Mouse (Mus musculus) heart, adult 2 months (tissue): ENCODE data around the gene Nfkbiz. TPM values are rescaled to one million over a fixed set of nuclear protein-coding genes. Genes with fewer than 3 reads are reported as not detected.

Source experiments
- DNase-seq, 2 experiments: peaks; one replicate each; pipeline ENCODE4 v3.0.0; 2021
- H3K27ac ChIP-seq: fragments of 200-600 bp; 2 replicates; pipeline ENCODE4 v1.8.1; 2022
- H3K27me3 ChIP-seq: fragments of 200-500 bp; 2 replicates; pipeline ENCODE4 v1.6.1; 2012; ENCODE audit warnings: mild to moderate bottlenecking, low read length, inconsistent platforms, mixed read lengths; ENCODE audit not compliant: control insufficient read depth, insufficient read depth
- H3K36me3 ChIP-seq: fragments of 200-500 bp; 2 replicates; pipeline ENCODE4 v1.6.1; 2012; ENCODE audit warnings: low read length, inconsistent platforms; ENCODE audit not compliant: control insufficient read depth, insufficient read depth
- H3K4me1 ChIP-seq: fragments of 200-500 bp; 2 replicates; pipeline ENCODE4 v1.6.1; 2011; ENCODE audit warnings: low read length; ENCODE audit not compliant: control insufficient read depth, insufficient read depth
- H3K4me3 ChIP-seq: fragments of 200-600 bp; 2 replicates; pipeline ENCODE4 v1.8.1; 2022
- H3K79me2 ChIP-seq: fragments of 200-500 bp; replicated peaks from 2 replicates; pipeline ENCODE4 v1.6.1; 2012; ENCODE audit warnings: mild to moderate bottlenecking, inconsistent platforms, low read length, moderate library complexity, mixed read lengths; ENCODE audit not compliant: control insufficient read depth, insufficient read depth
- H3K9ac ChIP-seq: fragments of 200-500 bp; 2 replicates; pipeline ENCODE4 v1.6.1; 2012; ENCODE audit warnings: low read depth, mild to moderate bottlenecking, control low read depth, inconsistent platforms, low read length, mixed read lengths
- CTCF ChIP-seq: fragments of 200-600 bp; IDR thresholded peaks from 2 replicates; pipeline ENCODE4 v1.8.1; 2022; ENCODE audit warnings: antibody characterized with exemption, mild to moderate bottlenecking, moderate library complexity
- EP300 ChIP-seq: fragments of 200-500 bp; IDR thresholded peaks from 2 replicates; pipeline ENCODE4 v1.6.1; 2011; ENCODE audit warnings: low read depth, low read length, control low read depth; ENCODE audit not compliant: insufficient read depth
- POLR2A ChIP-seq: fragments of 200-500 bp; IDR thresholded peaks from 2 replicates; pipeline ENCODE4 v1.6.1; 2011; ENCODE audit warnings: mild to moderate bottlenecking, low read depth, low read length, control low read depth; ENCODE audit not compliant: insufficient read depth
- WGBS: fragments of 180-500 bp; shearing (Covaris S2); methylation state at CpG from one replicate; pipeline ENCODE4 v1.1.7; 2018; 5-methylcytosine and 5-hydroxymethylcytosine counted together
- intact Hi-C: fragments of 180-260 bp; cut with DNase I; formaldehyde crosslinking; loops from one replicate; pipeline ENCODE4 v1.15.1; 2025
- polyA plus RNA-seq: library from polyadenylated mRNA; depleted of rRNA; stranded (reverse); fragments of >200 nt; gene quantifications from 2 replicates; pipeline ENCODE4 v1.2.3, GENCODE M21; 2012
- total RNA-seq, 2 experiments: library from RNA; stranded (reverse); gene quantifications; 2 replicates each; pipeline ENCODE4 v1.2.3; 2021

Nfkbiz gene
- total and polyA plus RNA-seq, 3 experiments: 2.1 to 3.4 (median 2.3) TPM

GRCm38 (mm10) chr16:55815466-55815865 lies 23.2 kb downstream of the Nfkbiz start:
- no peak overlapping the region for H3K9ac ChIP-seq
- no peak overlapping the region for H3K4me3 ChIP-seq
- WGBS: 90% methylated on average over 14 of the region's 14 CpGs
- peaks cover 19% of the 10 kb centered on the region for H3K36me3 ChIP-seq
- peaks cover 2% of the 10 kb centered on the region; the same call in 1 of the 2 replicates for H3K79me2 ChIP-seq
- H3K27me3 ChIP-seq: no peaks in the 10 kb centered on the region
- no peak for TF ChIP-seq EP300
- no peak for TF ChIP-seq CTCF
- TF ChIP-seq POLR2A: no peak
- H3K4me1 ChIP-seq: peaks cover 1% of the 10 kb centered on the region; the same call in 1 of the 2 replicates
- DNase-seq: no peak
- intact Hi-C loops: no loop called here
- H3K27ac ChIP-seq: no peak overlapping the region

- Histone ChIP-seq H3K4me3 (no peak overlapping the region), H3K27ac (no peak overlapping the region), H3K4me1 (peaks cover 1% of the 10 kb centered on the region; the same call in 1 of the 2 replicates), H3K36me3 (peaks cover 19% of the 10 kb centered on the region), H3K79me2 (peaks cover 2% of the 10 kb centered on the region; the same call in 1 of the 2 replicates), H3K27me3 (no peaks in the 10 kb centered on the region), H3K9ac (no peak overlapping the region)
- no peak for TF ChIP-seq POLR2A
- TF ChIP-seq CTCF: no peak
- 88% methylated on average over 6 of the region's 6 CpGs for WGBS
- intact Hi-C loops: no loop called here
- no peak for DNase-seq
Measured at GRCm38 (mm10) chr16:55814686-55815085, 24.0 kb downstream of the Nfkbiz start.

GRCm38 (mm10) chr16:55813916-55814315 lies 24.8 kb downstream of the Nfkbiz start:
- peaks cover 1% of the 10 kb centered on the region; the same call in 1 of the 2 replicates for H3K4me1 ChIP-seq
- no peak overlapping the region for H3K9ac ChIP-seq
- no peak for DNase-seq
- WGBS: 92% methylated on average over 15 of the region's 15 CpGs
- H3K36me3 ChIP-seq: peaks cover 19% of the 10 kb centered on the region
- H3K79me2 ChIP-seq: peaks cover 2% of the 10 kb centered on the region; the same call in 1 of the 2 replicates
- TF ChIP-seq CTCF (no peak), EP300 (no peak), POLR2A (no peak)
- no peak overlapping the region for H3K4me3 ChIP-seq
- H3K27ac ChIP-seq: no peak overlapping the region
- intact Hi-C loops: no loop called here
- H3K27me3 ChIP-seq: no peaks in the 10 kb centered on the region

GRCm38 (mm10) chr16:55811792-55812191 lies 26.9 kb downstream of the Nfkbiz start:
- Histone ChIP-seq H3K4me1 (no peaks in the 10 kb centered on the region; the same call in 1 of the 2 replicates), H3K9ac (no peak overlapping the region), H3K27ac (no peak overlapping the region), H3K79me2 (no peaks in the 10 kb centered on the region), H3K36me3 (peaks cover 12% of the 10 kb centered on the region), H3K27me3 (no peaks in the 10 kb centered on the region), H3K4me3 (no peak overlapping the region)
- WGBS: 77% methylated on average over 6 of the region's 6 CpGs
- no peak for DNase-seq
- TF ChIP-seq POLR2A: no peak
- TF ChIP-seq EP300: no peak
- no peak for TF ChIP-seq CTCF
- intact Hi-C loops: no loop called here

- TF ChIP-seq CTCF (no peak), POLR2A (no peak), EP300 (no peak)
- no peak overlapping the region for H3K27ac ChIP-seq
- H3K79me2 ChIP-seq: no peaks in the 10 kb centered on the region
- DNase-seq: no peak
- WGBS: 95% methylated on average over 9 of the region's 9 CpGs
- no peak overlapping the region for H3K9ac ChIP-seq
- H3K27me3 ChIP-seq: no peaks in the 10 kb centered on the region
- no peak overlapping the region for H3K4me3 ChIP-seq
- H3K4me1 ChIP-seq: no peaks in the 10 kb centered on the region; the same call in 1 of the 2 replicates
- peaks cover 5% of the 10 kb centered on the region for H3K36me3 ChIP-seq
- intact Hi-C loops: no loop called here
Measured at GRCm38 (mm10) chr16:55809779-55810514, 28.8 kb downstream of the Nfkbiz start.

- Histone ChIP-seq H3K79me2 (no peaks in the 10 kb centered on the region), H3K9ac (no peak overlapping the region), H3K27ac (no peak overlapping the region), H3K4me1 (no peaks in the 10 kb centered on the region; the same call in 1 of the 2 replicates), H3K36me3 (peaks cover 2% of the 10 kb centered on the region), H3K4me3 (no peak overlapping the region), H3K27me3 (no peaks in the 10 kb centered on the region)
- intact Hi-C loops: no loop called here
- TF ChIP-seq POLR2A: no peak
- TF ChIP-seq CTCF: no peak
- TF ChIP-seq EP300: no peak
- WGBS: 97% methylated on average over 6 of the region's 6 CpGs
- DNase-seq: no peak
Measured at GRCm38 (mm10) chr16:55809345-55809744, 29.4 kb downstream of the Nfkbiz start.
